Mouse (Mus musculus): Measurements from ENCODE around the gene Fkbp15.

DNA sequence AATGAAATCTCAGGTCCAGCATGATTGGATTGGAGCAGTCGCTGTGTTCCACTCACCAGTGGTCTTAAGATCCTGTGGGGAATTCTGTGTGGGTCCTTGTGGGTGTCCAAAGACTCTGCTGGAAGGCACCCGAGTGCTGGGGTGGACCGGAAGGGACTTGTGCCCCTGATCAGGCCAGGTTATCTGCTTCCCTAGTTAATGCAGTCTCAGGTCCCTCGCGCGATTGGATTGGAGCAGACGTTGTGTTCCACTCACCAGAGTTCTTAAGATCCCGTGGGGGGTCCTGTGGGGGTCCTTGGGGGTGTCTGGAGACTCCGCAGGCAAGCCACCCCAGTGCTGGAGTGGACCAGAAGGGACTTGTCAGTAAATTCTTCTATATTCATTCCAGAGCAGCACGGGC lies 87.7 kb downstream of the Fkbp15 start:
- no peak for TF ChIP-seq CTCF (IDR thresholded peaks at IDR 0.05; ENCODE audit: low read depth)
- no peak for TF ChIP-seq EP300 (IDR thresholded peaks at IDR 0.05; ENCODE audit: low read depth)
